Mouse (Mus musculus) kidney, embryonic 14.5 days (tissue): ENCODE results near the gene Gm10100. TPM values are rescaled to one million over a fixed set of nuclear protein-coding genes. Genes with fewer than 3 reads are reported as not detected.
"Not testable (repeated sequence)": the region's sequence is repeated elsewhere in the genome, so short reads cannot be mapped to it uniquely, and the experiment has no call there.

Experiments used
- ATAC-seq: fragments of 200-750 bp; cut with Nextera tagmentation; 2 replicates; pipeline ENCODE4 v1.8.0; 2017; ENCODE audit warnings: moderate number of reproducible peaks, mild to moderate bottlenecking, moderate TSS enrichment, moderate library complexity; ENCODE audit not compliant: low FRiP score, low TSS enrichment
- H3K27ac ChIP-seq: fragments of 300-500 bp; sonication (generic); 2 replicates; pipeline ENCODE4 v1.5.1; 2014; ENCODE audit warnings: low read depth, mild to moderate bottlenecking, low read length, moderate library complexity, mixed read lengths
- H3K27me3 ChIP-seq: fragments of 300-500 bp; sonication (generic); 2 replicates; pipeline ENCODE4 v1.6.1; 2014; ENCODE audit warnings: mild to moderate bottlenecking, low read length; ENCODE audit not compliant: control insufficient read depth, insufficient read depth
- H3K36me3 ChIP-seq: fragments of 300-500 bp; sonication (generic); 2 replicates; pipeline ENCODE4 v1.6.1; 2014; ENCODE audit warnings: low read length, mixed read lengths; ENCODE audit not compliant: control insufficient read depth, insufficient read depth
- H3K4me1 ChIP-seq: fragments of 300-500 bp; sonication (generic); 2 replicates; pipeline ENCODE4 v1.6.1; 2014; ENCODE audit warnings: low read length, mixed read lengths; ENCODE audit not compliant: control insufficient read depth, insufficient read depth
- H3K4me2 ChIP-seq: fragments of 300-500 bp; sonication (generic); replicated peaks from 2 replicates; pipeline ENCODE4 v1.6.1; 2014; ENCODE audit warnings: low read depth, mild to moderate bottlenecking, low read length
- H3K4me3 ChIP-seq: fragments of 300-500 bp; sonication (generic); 2 replicates; pipeline ENCODE4 v1.5.1; 2014; ENCODE audit warnings: mild to moderate bottlenecking, low read length
- H3K9ac ChIP-seq: fragments of 300-500 bp; sonication (generic); 2 replicates; pipeline ENCODE4 v1.6.1; 2014; ENCODE audit warnings: low read depth, mild to moderate bottlenecking, low read length, moderate library complexity
- H3K9me3 ChIP-seq: fragments of 300-500 bp; sonication (generic); 2 replicates; pipeline ENCODE4 v1.6.1; 2016; ENCODE audit warnings: low read length; ENCODE audit not compliant: control insufficient read depth
- WGBS: fragments of 180-500 bp; shearing (Covaris S2); extraction: QIAGEN DNeasy Blood & Tissue Kit; methylation state at CpG from one replicate; pipeline ENCODE4 v1.1.7; 2014; 5-methylcytosine and 5-hydroxymethylcytosine counted together
- polyA plus RNA-seq: library from polyadenylated mRNA; unstranded; fragments of >200 nt; fragmentation: Nextera tagmentation; extraction: Ambion mirVana; gene quantifications from 2 replicates; pipeline ENCODE4 v1.2.1, GENCODE M21; 2014

Gm10100 gene
- polyA plus RNA-seq, 1 experiment from 2014 or later, result not detected

DNA sequence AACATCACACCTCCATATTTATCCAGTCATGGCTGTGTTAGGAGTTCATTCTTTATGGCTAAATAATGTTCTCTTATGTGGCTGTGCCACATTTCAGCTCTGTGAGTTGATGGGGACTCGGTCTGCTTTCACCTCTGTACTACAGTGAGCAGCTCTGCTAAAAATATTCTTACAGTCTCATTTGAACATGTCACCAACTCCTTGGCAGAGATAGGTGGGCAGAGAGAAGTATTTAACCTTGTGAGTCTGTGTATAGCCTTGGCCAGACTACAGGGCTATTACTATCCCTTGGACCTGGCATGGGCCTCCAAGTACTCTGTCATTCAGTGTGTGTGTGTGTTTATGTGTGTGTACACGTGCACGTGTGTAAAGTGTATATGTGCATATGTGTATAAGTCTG, 45.9 kb downstream of the Gm10100 start:
- not testable (repeated sequence) for ATAC-seq

More for the DNA sequence above, 45.9 kb downstream of the Gm10100 start:
- H3K36me3 ChIP-seq, H3K4me2 ChIP-seq, H3K9me3 ChIP-seq, H3K27me3 ChIP-seq, H3K4me3 ChIP-seq, H3K9ac ChIP-seq, H3K27ac ChIP-seq, H3K4me1 ChIP-seq: not testable (repeated sequence)
- WGBS, result 83% methylated on average over 1 of the region's 3 CpGs

Other genes starting within 250 kb of the Gm10100 start
- 28.8 and 36.5 TPM in 2 replicates for gene Fam207a, start 210.7 kb upstream of the Gm10100 start, polyA plus RNA-seq
- 1.1 and 1.3 TPM in 2 replicates for gene Itgb2, start 196.2 kb upstream of the Gm10100 start, polyA plus RNA-seq
- 104 and 144 TPM in 2 replicates for gene Pttg1ip, start 144.8 kb upstream of the Gm10100 start, polyA plus RNA-seq
- 253 and 294 TPM in 2 replicates for gene Sumo3, start 120.4 kb upstream of the Gm10100 start, polyA plus RNA-seq
- gene Gm49325, start 120.3 kb upstream of the Gm10100 start, polyA plus RNA-seq, result 1.2 and 1.8 TPM in 2 replicates
- 41.3 and 51.8 TPM in 2 replicates for gene Ube2g2, start 104.2 kb upstream of the Gm10100 start, polyA plus RNA-seq
- 0.41 and 0.74 TPM in 2 replicates for gene Tspear, start 39.9 kb upstream of the Gm10100 start, polyA plus RNA-seq
- gene Gm19402, start 35.7 kb upstream of the Gm10100 start, polyA plus RNA-seq, result not detected in 2 replicates
- gene Gm9508, start 29.3 kb upstream of the Gm10100 start, polyA plus RNA-seq, result not detected in 2 replicates
- not detected in 2 replicates for gene Gm10272, start 19.9 kb upstream of the Gm10100 start, polyA plus RNA-seq
- not detected in 2 replicates for gene Gm10024, start 15.0 kb upstream of the Gm10100 start, polyA plus RNA-seq
- gene Gm10142, start 10.7 kb upstream of the Gm10100 start, polyA plus RNA-seq, result not detected in 2 replicates
- not detected in 2 replicates for gene Krtap12-1, start 5.9 kb upstream of the Gm10100 start, polyA plus RNA-seq
- not detected in 2 replicates for gene Gm18596, start 16.2 kb downstream of the Gm10100 start, polyA plus RNA-seq
- gene Gm9736, start 24.9 kb downstream of the Gm10100 start, polyA plus RNA-seq, result not detected in 2 replicates
- gene Gm3233, start 33.2 kb downstream of the Gm10100 start, polyA plus RNA-seq, result not detected in 2 replicates
- not detected in 2 replicates for gene Gm3238, start 44.8 kb downstream of the Gm10100 start, polyA plus RNA-seq
- not detected in 2 replicates for gene Gm7138, start 50.5 kb downstream of the Gm10100 start, polyA plus RNA-seq
- gene Gm3250, start 56.1 kb downstream of the Gm10100 start, polyA plus RNA-seq, result not detected in 2 replicates
- not detected in 2 replicates for gene Gm7137, start 61.7 kb downstream of the Gm10100 start, polyA plus RNA-seq
- gene Gm9639, start 68.6 kb downstream of the Gm10100 start, polyA plus RNA-seq, result not detected in 2 replicates
- not detected in 2 replicates for gene Gm19668, start 72.6 kb downstream of the Gm10100 start, polyA plus RNA-seq
- gene Gm9507, start 85.4 kb downstream of the Gm10100 start, polyA plus RNA-seq, result not detected in 2 replicates
- not detected in 2 replicates for gene Gm2696, start 88.2 kb downstream of the Gm10100 start, polyA plus RNA-seq
- not detected in 2 replicates for gene Krtap10-4, start 100.6 kb downstream of the Gm10100 start, polyA plus RNA-seq
- gene Krtap10-10, start 109.5 kb downstream of the Gm10100 start, polyA plus RNA-seq, result not detected in 2 replicates
- not detected in 2 replicates for gene Gm36176, start 120.3 kb downstream of the Gm10100 start, polyA plus RNA-seq
- not detected in 2 replicates for gene Gm10318, start 126.4 kb downstream of the Gm10100 start, polyA plus RNA-seq
- gene Gm3285, start 135.5 kb downstream of the Gm10100 start, polyA plus RNA-seq, result not detected in 2 replicates
- gene Lrrc3, start 176.1 kb downstream of the Gm10100 start, polyA plus RNA-seq, result 2.2 and 3.3 TPM in 2 replicates
- 0.27 and 0.54 TPM in 2 replicates for gene Trpm2, start 244.1 kb downstream of the Gm10100 start, polyA plus RNA-seq